Mouse (Mus musculus) right cerebral cortex, postnatal 14 days (tissue): ENCODE data around the gene Rusc1.
"Not testable (repeated sequence)": the region's sequence is repeated elsewhere in the genome, so short reads cannot be mapped to it uniquely, and the experiment has no call there.

ENCODE experiments used
- DNase-seq: peaks from one replicate; pipeline ENCODE4 v3.0.0; 2022

Rusc1 gene

DNA sequence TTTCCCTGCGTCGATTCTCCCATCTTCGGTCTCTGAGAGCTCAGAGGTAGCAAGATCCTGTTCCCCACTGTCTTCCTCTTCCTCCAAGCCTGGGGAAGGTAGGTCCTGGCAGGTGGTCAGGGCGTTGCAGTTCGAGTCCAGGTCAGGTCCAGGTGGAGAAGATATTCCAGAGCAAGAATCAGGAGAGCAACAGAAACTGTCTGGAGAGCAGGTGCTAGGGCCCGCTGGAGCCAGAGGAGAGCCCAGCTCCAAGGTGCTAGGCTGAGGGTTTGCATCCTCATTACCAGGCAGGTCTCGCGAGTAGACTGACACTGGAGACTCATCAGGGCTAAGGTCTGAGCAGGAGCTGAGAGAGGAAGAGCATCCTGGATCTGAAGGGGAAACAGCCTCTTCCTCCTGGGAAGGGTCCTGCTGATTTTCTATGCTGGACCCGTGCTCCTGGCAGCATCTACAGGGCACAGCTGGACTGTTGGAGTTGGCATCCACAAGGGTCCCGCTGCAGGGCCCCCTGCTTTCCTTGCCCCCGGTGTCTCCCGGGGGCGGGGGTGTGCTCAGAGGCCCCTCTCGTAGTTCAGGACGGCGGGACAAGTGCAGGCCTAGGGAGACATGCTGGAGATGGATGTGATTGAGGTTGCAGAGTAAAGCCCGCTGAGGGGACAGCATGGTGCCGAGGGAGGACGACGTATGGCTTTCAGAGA lies 1.2 kb downstream of the Rusc1 start:
- DNase-seq, result no peak

DNA sequence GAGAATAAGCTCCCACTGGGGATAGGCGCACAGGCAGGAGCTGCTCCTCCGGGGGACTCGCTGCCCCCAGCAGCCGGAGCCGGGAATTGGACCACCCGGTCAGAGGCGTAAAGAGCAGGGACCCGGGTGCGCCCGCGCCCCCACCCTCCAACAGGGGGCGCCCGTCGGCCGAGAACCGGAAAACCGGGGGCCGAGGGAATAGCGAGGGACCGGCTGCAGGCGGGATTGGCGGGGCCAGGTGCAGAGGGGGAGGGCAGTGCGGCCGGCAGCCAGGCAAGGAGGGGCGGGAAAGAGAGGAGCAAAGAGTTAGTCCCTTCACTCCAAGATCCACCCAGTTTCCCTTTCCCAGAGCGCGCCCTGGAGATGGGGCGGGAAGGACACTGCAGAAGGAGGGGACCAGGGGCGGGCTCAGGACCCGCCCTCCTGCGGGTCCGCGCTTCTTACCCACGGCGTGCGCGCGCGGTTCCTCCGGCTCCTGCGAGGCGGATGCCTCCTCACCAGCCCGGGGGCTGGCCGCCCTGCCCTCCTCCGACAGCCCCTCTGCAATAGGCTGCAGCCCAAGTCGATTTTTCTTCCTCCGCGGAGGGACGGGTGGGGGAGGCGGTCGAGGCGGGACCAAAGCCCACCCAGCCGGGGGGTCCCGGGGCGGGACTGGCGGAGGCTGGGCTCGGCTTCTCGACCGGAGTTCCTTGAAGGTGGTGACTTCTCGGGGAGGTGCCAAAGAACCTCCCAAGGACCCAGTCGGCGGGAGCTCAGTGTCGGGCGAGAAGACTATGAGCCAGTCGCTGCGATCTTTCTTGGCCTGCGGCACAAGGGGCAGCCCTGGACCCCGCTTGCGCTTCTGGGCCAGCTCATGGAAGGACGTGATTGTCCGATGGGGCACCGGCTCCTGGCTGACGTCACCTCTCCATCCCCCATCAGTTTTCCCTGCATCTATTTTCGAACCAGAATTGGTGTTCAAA lies 2.1 kb downstream of the Rusc1 start:
- peak; percentile 79 for DNase-seq

DNA sequence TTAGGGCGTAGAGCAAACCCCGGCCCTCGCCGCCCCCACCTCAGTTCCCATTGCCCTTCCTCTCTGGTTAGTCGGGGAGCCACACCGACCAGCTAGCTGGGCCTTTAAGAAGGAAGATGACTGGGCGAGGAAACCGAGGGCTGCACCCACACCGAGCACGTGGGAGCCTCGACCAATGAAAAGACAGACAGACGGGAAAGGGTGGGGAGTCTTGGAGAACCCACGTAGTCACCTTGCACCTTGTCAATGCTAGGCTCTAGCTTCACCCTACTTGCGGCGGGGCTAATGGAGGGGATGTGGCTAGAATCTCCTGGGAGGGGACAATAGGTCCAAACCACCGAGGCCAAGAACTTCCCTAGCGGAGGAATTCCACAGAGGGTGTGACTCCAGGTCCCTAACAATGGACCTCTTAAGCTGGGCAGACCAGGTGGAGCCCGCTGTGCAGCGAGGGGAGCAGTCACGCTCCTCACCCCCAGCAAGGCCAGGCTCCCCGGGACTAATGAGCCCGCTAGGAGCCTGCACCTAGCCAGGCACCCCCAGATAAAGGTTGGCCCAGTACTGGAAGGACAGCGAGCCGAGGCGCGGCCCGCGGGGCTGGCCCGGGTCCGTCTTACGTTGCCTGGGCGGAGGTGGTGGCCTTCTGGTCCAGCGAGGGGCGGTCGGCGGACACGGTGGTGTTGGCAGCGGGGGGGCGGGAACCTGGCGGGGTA lies 3.1 kb downstream of the Rusc1 start:
- peak; percentile 78 for DNase-seq

DNA sequence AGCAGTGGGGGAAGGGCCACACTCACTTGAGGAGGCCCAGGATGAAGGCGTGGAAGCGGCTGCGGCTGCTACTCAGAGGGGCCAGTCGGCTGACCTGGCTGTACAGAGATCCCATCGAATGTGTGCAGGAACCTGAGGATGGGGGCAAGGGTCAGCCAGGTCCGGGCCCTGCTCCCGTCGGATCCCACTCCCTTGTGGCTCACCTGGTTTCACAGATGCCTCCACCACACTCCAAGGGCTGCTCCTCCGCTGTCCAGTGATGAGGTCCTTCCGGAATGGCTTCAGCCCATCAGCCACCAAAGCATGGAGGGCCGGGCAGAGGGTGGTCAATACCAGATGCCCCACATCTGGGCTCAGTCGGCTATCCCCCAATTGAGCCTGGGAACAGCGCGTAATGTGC lies 4.1 kb downstream of the Rusc1 start:
- no peak for DNase-seq

DNA sequence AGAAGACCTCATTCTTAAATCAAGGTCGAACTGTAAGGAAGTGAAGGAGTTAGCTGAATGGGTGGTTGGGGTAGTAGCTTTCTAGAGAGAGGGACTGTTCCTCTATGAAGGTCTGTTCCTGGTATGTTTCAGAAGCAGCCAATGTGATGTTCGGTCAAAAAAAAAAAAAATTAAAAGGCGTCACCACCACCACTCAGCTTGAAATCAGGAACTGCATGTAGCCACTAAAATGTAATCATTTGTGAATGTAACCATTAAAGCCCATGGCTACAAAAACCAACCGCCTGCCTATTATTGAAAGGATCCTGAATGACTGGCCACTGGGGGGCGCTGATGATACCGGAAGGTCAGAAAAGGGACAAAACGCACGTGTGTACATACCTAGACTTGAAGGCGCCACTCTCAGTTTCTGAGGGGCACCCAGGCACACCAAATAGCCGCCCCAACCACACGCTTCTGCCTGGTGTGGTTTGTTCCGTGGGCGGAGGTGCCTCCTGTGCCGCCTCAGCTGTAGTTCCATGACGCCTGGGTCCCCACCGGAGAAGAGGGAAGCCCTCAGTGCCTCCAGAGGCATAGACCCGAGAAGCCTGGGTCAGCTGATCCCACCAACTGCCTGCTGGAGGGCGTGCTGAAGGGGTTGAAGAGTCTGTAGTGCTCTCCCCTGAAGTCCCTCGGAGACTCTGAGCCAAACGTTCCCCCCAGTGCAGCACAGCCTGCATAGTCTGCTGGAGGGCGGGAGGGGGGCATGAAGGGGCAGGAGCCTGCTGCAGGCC lies 5.6 kb downstream of the Rusc1 start:
- DNase-seq, result peak; percentile 91

DNA sequence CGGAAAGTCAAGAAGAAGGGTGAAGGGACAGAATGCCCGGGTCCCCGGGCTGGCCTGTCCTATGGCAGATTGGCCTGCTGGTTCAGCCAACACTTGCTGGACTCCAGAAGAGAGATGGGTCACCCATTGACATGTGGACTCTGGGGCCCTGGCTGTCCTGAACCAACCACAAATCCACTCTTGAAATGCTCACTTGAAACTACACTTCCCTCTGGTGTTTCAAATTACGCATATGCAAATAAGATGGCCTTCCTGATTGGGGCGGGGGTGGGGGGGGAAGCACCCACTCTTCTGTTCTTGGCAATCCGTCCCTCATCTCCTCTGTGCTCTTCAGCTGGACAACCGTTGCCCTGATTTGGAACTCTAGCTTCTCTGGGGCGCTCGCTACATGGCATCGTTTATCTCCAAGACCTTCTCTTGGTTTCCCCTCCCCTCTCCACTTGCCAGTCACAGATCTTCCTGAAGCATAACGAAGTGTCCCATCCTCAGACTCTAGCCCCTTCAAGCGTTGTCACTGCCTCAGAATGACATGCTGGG lies 8.4 kb downstream of the Rusc1 start:
- DNase-seq, result no peak

DNA sequence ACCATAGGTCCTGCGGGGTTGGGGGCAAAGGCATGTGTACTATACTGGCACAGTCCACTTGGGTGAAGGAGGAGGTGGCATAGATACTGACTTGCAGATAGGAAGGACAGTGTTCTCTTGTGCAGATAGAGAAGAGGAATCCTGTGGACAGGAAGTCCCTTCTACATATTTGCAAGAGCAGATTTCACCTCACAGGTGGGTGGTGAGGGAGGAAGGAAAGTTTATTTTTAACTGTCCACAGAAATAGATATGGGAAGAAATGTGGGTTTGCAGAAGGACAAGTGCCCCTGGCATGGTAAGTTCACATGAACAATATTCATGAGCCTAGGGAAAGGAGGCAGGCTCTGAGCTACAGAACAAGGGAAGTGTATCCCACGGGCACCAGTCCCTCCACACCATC lies 9.0 kb downstream of the Rusc1 start:
- DNase-seq, result no peak

DNA sequence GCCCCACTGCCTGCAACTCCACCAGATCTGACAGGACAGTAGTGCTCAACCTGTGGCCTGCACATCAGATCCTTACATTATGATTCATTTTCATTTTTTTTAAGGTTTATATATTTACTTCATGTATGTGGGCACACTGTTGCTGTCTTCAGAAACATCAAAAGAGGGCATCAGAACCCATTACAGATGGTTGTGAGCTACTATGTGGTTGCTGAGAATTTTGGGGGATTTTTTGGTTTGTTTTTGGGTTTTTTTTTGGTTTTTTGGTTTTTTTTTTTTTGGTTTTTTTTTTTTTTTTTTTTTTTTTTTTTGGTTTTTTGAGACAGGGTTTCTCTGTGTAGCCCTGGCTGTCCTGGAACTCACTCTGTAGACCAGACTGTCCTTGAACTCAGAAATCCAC lies 10.8 kb downstream of the Rusc1 start:
- not testable (repeated sequence) for DNase-seq

DNA sequence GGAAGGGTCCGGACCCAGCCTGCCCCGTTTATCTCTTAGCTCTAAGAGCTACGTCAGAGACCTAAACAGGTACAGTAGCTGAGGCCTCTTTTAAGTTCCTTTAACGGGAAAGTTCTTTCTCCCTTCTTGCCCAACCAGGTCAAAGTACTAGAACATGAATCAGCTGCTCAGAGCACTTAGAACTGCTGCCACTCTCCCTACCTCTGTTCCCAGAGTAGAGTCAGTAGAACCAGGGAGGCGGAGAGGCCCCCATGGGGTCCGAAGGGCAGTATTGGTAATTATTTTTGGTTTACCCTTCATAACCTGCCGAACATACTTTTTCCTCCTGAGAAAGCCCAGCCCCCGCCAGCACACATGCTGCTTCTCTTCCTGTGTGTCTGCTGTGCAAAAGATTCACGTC lies 15.7 kb downstream of the Rusc1 start:
- DNase-seq, result no peak

DNA sequence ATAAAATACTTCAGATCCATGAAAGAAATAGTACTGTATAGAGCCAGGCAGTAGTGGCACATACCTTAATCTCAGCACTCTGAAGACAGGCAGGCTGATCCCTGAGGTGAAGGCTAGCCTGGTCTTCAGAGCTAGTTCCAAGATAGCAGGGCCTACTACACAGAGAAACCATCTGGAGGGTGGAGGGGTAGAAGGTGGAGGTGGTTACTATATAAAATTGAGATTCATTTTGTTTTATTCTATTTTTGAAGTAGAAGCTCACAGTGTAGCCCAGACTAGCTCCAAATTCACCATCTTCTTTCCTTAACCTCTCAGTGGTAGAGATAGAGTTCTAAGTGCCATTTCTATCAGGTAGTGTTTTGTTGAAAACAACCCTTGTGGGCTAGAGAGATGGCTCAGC lies 25.8 kb downstream of the Rusc1 start:
- no peak for DNase-seq

DNA sequence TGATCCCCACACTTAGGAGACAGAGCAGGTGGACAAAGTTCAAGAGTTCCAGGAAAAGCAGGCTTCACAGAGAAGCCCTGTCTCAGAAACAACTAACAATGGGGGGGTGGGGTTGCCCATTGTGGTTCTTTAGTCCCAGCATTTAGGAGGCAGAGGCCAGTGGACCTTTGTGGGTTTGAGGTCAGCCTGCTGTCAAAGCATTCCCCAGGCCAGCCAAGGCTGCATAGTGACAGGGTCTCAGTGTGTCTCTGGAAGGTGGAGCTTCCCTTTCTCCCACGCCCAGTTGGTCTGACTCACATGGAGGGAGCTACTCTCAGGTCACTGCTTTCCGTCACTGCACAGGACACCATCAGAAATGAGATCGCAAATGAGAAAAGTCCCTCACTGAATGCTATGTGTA lies 31.4 kb downstream of the Rusc1 start:
- no peak for DNase-seq

DNA sequence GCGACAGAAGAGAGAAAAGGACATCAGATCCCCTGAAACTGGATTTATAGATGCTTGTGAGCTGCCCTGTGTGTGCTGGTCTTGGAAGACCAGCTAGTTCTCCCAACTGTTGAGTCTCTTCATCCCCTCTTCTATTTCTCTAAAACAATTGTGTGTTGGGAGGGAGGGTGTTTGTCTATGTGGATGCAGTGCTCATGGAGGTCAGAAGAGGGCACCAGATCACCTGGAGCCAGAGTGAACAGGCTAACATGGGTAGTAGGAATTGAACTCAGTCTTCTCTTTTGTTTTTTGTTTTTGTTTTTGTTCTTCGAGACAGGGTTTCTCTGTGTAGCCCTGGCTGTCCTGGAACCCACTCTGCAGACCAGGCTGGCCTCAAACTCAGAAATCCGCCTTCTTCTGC lies 34.3 kb downstream of the Rusc1 start:
- DNase-seq, result no peak

DNA sequence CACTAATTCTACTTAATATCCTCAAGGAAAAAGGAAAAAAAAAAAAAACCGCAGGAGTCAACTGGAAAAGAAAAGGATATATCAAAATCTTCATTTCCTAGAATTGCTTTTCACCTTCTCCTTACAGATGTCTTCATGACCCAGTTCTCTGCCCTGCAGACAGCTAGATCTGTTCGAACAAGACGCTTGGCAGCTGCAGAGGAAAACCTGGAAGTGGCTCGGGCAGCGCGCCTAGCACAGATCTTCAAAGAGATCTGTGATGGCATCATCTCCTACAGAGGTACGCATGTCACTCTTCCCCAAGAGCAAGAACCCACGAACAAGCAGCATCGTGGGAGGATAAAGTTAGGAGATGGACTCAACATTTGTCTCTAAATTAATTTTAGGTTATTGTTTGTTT lies 34.8 kb downstream of the Rusc1 start:
- DNase-seq, result no peak

DNA sequence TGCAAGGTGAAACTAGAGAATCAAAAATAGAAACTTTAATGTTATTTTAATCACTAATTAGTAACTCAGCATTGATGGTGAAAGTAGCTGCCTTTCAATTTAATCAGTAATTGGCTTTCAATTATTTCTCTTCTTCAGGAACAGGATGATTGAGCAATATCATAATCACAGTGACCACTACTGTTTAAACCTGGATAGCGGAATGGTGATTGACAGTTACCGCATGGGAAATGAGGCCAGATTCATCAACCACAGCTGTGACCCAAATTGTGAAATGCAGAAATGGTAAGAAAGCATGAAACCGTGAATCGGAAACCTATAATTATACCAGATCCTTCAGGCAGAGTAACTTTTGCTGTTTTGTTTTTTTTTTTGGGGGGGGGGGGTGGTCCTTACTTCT lies 49.8 kb downstream of the Rusc1 start:
- no peak for DNase-seq
